Mouse (Mus musculus) heart, embryonic 10.5 days (tissue): ENCODE results near the gene Hus1. TPM values are rescaled to one million over a fixed set of nuclear protein-coding genes. Genes with fewer than 3 reads are reported as not detected.

ENCODE experiments used
- DNase-seq: peaks from one replicate; pipeline ENCODE4 v3.0.0-alpha.2; 2017; ENCODE audit warnings: low spot score
- H3K27ac ChIP-seq: fragments of 300-500 bp; sonication (generic); 2 replicates; pipeline ENCODE4 v1.5.1; 2016; ENCODE audit warnings: mild to moderate bottlenecking
- H3K27me3 ChIP-seq: fragments of 300-500 bp; sonication (generic); 2 replicates; pipeline ENCODE4 v1.6.1; 2016; ENCODE audit warnings: mild to moderate bottlenecking; ENCODE audit not compliant: poor library complexity, insufficient read depth, severe bottlenecking
- H3K36me3 ChIP-seq: fragments of 300-500 bp; sonication (generic); 2 replicates; pipeline ENCODE4 v1.6.1; 2016; ENCODE audit warnings: mild to moderate bottlenecking, moderate library complexity
- H3K4me1 ChIP-seq: fragments of 300-500 bp; sonication (generic); 2 replicates; pipeline ENCODE4 v1.6.1; 2016; ENCODE audit warnings: mild to moderate bottlenecking
- H3K4me3 ChIP-seq: fragments of 300-500 bp; sonication (generic); 2 replicates; pipeline ENCODE4 v1.5.1; 2016; ENCODE audit warnings: mild to moderate bottlenecking, moderate library complexity
- H3K9me3 ChIP-seq: fragments of 300-500 bp; sonication (generic); 2 replicates; pipeline ENCODE4 v1.6.1; 2016; ENCODE audit warnings: mild to moderate bottlenecking, moderate library complexity
- WGBS: fragments of 180-500 bp; shearing (Covaris S2); methylation state at CpG from one replicate; pipeline ENCODE4 v1.1.7; 2016; 5-methylcytosine and 5-hydroxymethylcytosine counted together
- polyA plus RNA-seq: library from polyadenylated mRNA; unstranded; fragments of >200 nt; fragmentation: Nextera tagmentation; extraction: Ambion mirVana; gene quantifications from 2 replicates; pipeline ENCODE4 v1.2.1, GENCODE M21; 2016

Gene Hus1
- polyA plus RNA-seq, 1 experiment from 2014 or later, result 20.2 TPM

GRCm38 (mm10) chr11:9024782-9025181 lies 13.8 kb upstream of the Hus1 start:
- no peak for DNase-seq
- Histone ChIP-seq H3K36me3 (no peaks in the 10 kb centered on the region), H3K9me3 (no peaks in the 10 kb centered on the region), H3K4me1 (no peaks in the 10 kb centered on the region), H3K4me3 (no peak overlapping the region), H3K27me3 (no peaks in the 10 kb centered on the region), H3K27ac (no peak overlapping the region)
- WGBS, result 71% methylated on average over 7 of the region's 7 CpGs

- Histone ChIP-seq H3K36me3 (no peaks in the 10 kb centered on the region), H3K4me1 (no peaks in the 10 kb centered on the region), H3K27ac (no peak overlapping the region), H3K9me3 (no peaks in the 10 kb centered on the region), H3K27me3 (no peaks in the 10 kb centered on the region), H3K4me3 (no peak overlapping the region)
- no peak for DNase-seq
- WGBS, result 88% methylated on average over 5 of the region's 5 CpGs
Observed at GRCm38 (mm10) chr11:9020207-9020606, 9.2 kb upstream of the Hus1 start.

GRCm38 (mm10) chr11:9018491-9019267 lies 7.7 kb upstream of the Hus1 start:
- Histone ChIP-seq H3K36me3 (no peaks in the 10 kb centered on the region), H3K4me1 (no peaks in the 10 kb centered on the region), H3K9me3 (no peaks in the 10 kb centered on the region), H3K27ac (no peak overlapping the region), H3K27me3 (no peaks in the 10 kb centered on the region), H3K4me3 (no peak overlapping the region)
- no peak for DNase-seq
- 74% methylated on average over 6 of the region's 6 CpGs for WGBS

- no peaks in the 10 kb centered on the region for H3K27me3 ChIP-seq
- no peak overlapping the region for H3K27ac ChIP-seq
- WGBS, result 84% methylated on average over 3 of the region's 3 CpGs
- DNase-seq, result no peak
- no peak overlapping the region for H3K4me3 ChIP-seq
- peaks cover 7% of the 10 kb centered on the region; the same call in 1 of the 2 replicates for H3K4me1 ChIP-seq
- no peaks in the 10 kb centered on the region for H3K36me3 ChIP-seq
- no peaks in the 10 kb centered on the region for H3K9me3 ChIP-seq
Observed at GRCm38 (mm10) chr11:9014740-9015139, 3.7 kb upstream of the Hus1 start.

GRCm38 (mm10) chr11:9011348-9011747 lies 357 bp upstream of the Hus1 start:
- no peaks in the 10 kb centered on the region for H3K9me3 ChIP-seq
- WGBS, result 2% methylated on average over 3 of the region's 3 CpGs
- no peaks in the 10 kb centered on the region for H3K27me3 ChIP-seq
- peak overlapping the region; percentile 98 for H3K27ac ChIP-seq
- peak overlapping the region; percentile 84 for H3K4me3 ChIP-seq
- H3K36me3 ChIP-seq, result peaks cover 20% of the 10 kb centered on the region; the same call in 1 of the 2 replicates
- H3K4me1 ChIP-seq, result peaks cover 9% of the 10 kb centered on the region; the same call in 1 of the 2 replicates
- no peak for DNase-seq

- WGBS, result 0% methylated on average over 7 of the region's 7 CpGs
- DNase-seq, result peak; percentile 82
- H3K27ac ChIP-seq, result peak overlapping the region; percentile 98
- peaks cover 28% of the 10 kb centered on the region for H3K36me3 ChIP-seq
- no peaks in the 10 kb centered on the region for H3K9me3 ChIP-seq
- H3K27me3 ChIP-seq, result no peaks in the 10 kb centered on the region
- peaks cover 9% of the 10 kb centered on the region; the same call in 1 of the 2 replicates for H3K4me1 ChIP-seq
- H3K4me3 ChIP-seq, result peak overlapping the region; percentile 84
Observed at GRCm38 (mm10) chr11:9010416-9010815, 575 bp downstream of the Hus1 start.

- Histone ChIP-seq H3K9me3 (no peaks in the 10 kb centered on the region), H3K27ac (no peak overlapping the region), H3K4me3 (no peak overlapping the region), H3K27me3 (no peaks in the 10 kb centered on the region), H3K36me3 (peaks cover 44% of the 10 kb centered on the region), H3K4me1 (peaks cover 9% of the 10 kb centered on the region; the same call in 1 of the 2 replicates)
- DNase-seq, result no peak
- 97% methylated on average over 5 of the region's 5 CpGs for WGBS
Observed at GRCm38 (mm10) chr11:9008761-9009160, 2.2 kb downstream of the Hus1 start.

GRCm38 (mm10) chr11:8988084-8988483 lies 22.9 kb downstream of the Hus1 start:
- H3K27me3 ChIP-seq, result peaks cover 17% of the 10 kb centered on the region
- no peaks in the 10 kb centered on the region for H3K9me3 ChIP-seq
- H3K4me1 ChIP-seq, result peaks cover 15% of the 10 kb centered on the region

GRCm38 (mm10) chr11:8986058-8986457 lies 24.9 kb downstream of the Hus1 start:
- Histone ChIP-seq H3K36me3 (peaks cover 5% of the 10 kb centered on the region; the same call in 1 of the 2 replicates), H3K9me3 (no peaks in the 10 kb centered on the region), H3K27me3 (peaks cover 17% of the 10 kb centered on the region), H3K4me3 (no peak overlapping the region), H3K27ac (0 out of 2 replicates have a peak overlapping the region, but pooled peaks have one; percentile 6), H3K4me1 (peaks cover 15% of the 10 kb centered on the region)
- DNase-seq, result no peak

More at GRCm38 (mm10) chr11:8988084-8988483, 22.9 kb downstream of the Hus1 start:
- no peak for DNase-seq
- Histone ChIP-seq H3K4me3 (no peak overlapping the region), H3K36me3 (peaks cover 24% of the 10 kb centered on the region), H3K27ac (no peak overlapping the region)
- WGBS, result 78% methylated on average over 4 of the region's 4 CpGs

- no peak overlapping the region for H3K27ac ChIP-seq
- H3K9me3 ChIP-seq, result no peaks in the 10 kb centered on the region
- no peak for DNase-seq
- no peaks in the 10 kb centered on the region for H3K36me3 ChIP-seq
- WGBS, result 39% methylated on average over 6 of the region's 6 CpGs
- H3K4me1 ChIP-seq, result peaks cover 15% of the 10 kb centered on the region
- H3K27me3 ChIP-seq, result peaks cover 17% of the 10 kb centered on the region
- no peak overlapping the region for H3K4me3 ChIP-seq
Observed at GRCm38 (mm10) chr11:8983237-8983861, 27.6 kb downstream of the Hus1 start.

GRCm38 (mm10) chr11:8978154-8978553 lies 32.8 kb downstream of the Hus1 start:
- Histone ChIP-seq H3K27ac (no peak overlapping the region), H3K4me3 (no peak overlapping the region), H3K36me3 (no peaks in the 10 kb centered on the region), H3K4me1 (no peaks in the 10 kb centered on the region), H3K9me3 (no peaks in the 10 kb centered on the region), H3K27me3 (no peaks in the 10 kb centered on the region)
- 78% methylated on average over 4 of the region's 4 CpGs for WGBS
- no peak for DNase-seq

GRCm38 (mm10) chr11:8973166-8973565 lies 37.8 kb downstream of the Hus1 start, which contains the start of gene Pkd1l1:
Gene Pkd1l1 (minus strand): TSS chr11:8973266.
- 72% methylated on average over 3 of the region's 3 CpGs for WGBS
- H3K4me1 ChIP-seq, result no peaks in the 10 kb centered on the region
- H3K4me3 ChIP-seq, result no peak within 1 kb of the TSS
- 0 out of 2 replicates have a peak, but pooled peaks cover 3% of the 10 kb centered on the region for H3K27me3 ChIP-seq
- no peak within 1 kb of the TSS for H3K27ac ChIP-seq
- no peaks in the 10 kb centered on the region for H3K36me3 ChIP-seq
- no peak for DNase-seq
- no peaks in the 10 kb centered on the region for H3K9me3 ChIP-seq

- DNase-seq, result no peak
- Histone ChIP-seq H3K36me3 (no peaks in the 10 kb centered on the region), H3K27ac (no peak overlapping the region), H3K4me1 (no peaks in the 10 kb centered on the region), H3K9me3 (no peaks in the 10 kb centered on the region), H3K4me3 (no peak overlapping the region), H3K27me3 (0 out of 2 replicates have a peak, but pooled peaks cover 3% of the 10 kb centered on the region)
- WGBS, result 49% methylated on average over 6 of the region's 6 CpGs
Observed at GRCm38 (mm10) chr11:8972093-8972492, 38.9 kb downstream of the Hus1 start.
